Mouse (Mus musculus): ENCODE results near the gene Tcerg1l.

Gene Tcerg1l

DNA sequence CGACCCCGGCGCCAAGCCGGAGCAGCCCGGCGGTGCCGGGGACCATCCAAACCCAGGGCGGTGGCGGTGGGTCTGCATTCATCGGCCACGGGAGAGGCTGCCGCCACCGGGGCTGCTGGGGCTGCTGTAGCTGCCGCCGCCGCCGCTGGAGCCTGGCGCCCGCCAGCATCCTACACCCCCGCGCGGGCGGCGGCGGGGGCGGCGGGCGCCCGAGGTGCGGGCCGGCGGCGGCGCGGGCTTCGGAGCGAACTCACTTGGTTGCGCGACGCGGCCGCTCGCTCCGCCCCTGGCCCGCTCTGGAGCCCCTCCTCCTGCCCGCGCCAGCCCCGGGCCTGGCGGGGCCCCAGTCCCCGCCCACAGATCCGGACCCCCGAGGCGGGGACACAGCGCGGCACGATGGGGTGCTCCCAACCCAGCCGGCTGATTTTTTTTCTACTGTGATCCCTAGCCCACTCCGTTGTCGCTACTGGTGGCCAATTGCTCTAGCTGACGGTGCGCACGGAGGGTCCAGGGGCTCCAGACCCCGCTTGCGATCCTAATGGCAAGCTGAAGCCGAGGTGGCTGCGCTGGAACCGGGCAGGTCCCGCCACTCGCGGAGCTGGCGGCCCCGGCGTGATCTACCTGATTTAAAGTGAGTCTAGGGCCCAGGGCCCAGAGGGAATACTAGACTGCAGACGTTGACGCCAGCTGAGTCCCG is at the start of gene Tcerg1l:
Gene Tcerg1l, minus strand, starts transcription at position 246 of the 697 bp plus-strand sequence.
- peak; percentile 32; the same call in 1 of the 2 replicates for ATAC-seq (ENCODE audit: insufficient number of reproducible peaks, low FRiP score, low TSS enrichment)

DNA sequence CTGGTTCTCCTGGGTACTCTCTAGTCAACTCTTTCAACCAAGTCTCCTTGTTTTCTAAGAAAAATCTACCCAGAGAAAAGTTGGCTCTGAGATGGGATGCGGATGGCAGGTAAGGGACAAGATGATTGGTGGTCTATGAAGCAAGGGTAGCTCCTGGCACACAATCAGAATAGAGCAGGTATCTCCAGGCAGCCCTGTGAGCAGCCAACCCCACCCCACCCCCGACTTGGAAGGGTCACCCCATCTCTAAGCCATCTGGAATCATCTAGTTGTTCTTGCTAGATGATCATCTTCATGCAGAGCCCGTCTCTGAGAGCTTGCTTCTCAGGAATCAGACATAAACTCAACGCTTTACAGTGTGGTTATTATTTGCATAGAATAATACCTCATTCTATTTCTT is 44.6 kb upstream of the Tcerg1l start:
- ATAC-seq (ENCODE audit: insufficient number of reproducible peaks, low FRiP score, low TSS enrichment), result no peak

DNA sequence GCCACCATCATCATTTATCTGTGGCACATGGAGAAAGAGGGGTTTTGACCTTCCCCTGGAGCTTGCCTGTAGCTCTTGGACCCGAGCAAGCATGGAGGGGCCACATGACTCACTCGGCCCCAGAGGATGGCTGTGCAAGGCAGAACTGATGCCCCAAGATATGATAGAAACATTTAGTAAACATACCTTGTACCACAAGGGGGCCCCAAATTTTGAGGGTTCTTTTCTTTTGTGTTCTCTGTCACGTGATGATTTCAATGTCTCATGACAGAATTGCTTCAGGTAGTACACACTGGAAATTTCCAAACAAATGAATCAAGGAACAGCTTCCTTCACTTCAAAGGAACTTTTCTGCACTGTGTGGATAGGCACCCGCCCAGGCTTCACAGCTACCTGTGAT is 35.0 kb upstream of the Tcerg1l start:
- no peak for ATAC-seq (ENCODE audit: insufficient number of reproducible peaks, low FRiP score, low TSS enrichment)

DNA sequence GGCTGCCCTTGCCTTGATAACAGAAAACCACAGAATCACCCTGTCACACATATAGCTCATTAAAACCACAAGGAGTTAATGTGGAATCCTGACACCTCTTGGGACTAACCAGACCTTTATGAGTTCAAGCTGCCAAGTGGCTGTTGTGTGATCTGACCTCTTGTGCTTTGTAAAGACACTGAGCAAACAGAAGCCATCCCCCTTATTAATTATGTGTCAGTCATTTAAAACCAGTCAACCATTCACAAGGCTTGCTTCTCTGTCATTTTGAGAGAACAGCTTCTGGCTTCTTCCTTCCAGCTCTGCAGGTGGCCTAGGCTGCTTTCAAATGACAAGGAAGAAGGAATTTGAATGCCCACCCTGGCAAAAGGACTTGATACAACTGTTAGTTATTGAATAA is 33.9 kb upstream of the Tcerg1l start:
- ATAC-seq (ENCODE audit: insufficient number of reproducible peaks, low FRiP score, low TSS enrichment), result no peak

DNA sequence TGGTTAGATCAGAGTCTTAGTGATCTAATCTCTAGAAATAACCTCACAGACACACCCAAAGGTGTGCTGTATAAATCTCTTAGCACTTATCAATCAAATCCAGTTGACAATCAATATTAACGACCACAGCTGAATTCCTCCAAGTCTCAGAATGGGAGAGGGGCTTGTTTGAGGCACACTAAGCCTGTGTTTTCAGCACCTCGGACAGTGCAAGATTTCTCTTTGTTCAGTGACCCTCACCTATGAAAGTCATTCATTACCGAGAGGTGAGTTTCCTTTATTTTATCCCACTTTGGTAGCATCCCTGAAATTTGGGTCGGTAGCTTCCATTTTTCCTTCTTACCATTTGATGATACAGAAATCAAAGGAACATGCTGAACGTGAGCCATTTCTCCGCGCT is 32.4 kb upstream of the Tcerg1l start:
- ATAC-seq (ENCODE audit: insufficient number of reproducible peaks, low FRiP score, low TSS enrichment), result no peak

DNA sequence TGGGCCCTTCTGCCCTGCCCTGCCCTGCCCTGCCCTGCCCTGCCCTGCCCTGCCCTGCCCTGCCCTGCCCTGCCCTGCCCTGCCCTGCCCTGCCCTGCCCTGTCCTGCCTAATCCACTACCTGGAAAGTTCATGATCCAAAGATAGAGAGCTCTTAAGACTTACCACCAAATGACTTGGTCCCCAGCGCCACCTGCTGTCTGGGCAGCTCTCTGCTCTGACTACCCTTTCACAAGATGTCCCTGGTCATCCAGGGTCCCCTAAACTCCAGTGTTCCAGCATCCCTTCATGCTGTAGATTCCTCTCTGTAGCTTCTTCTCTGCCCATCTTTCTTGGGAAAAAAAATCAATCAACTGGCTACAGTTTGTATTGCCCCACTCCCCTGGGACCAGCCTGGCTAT is 31.3 kb upstream of the Tcerg1l start:
- ATAC-seq (ENCODE audit: insufficient number of reproducible peaks, low FRiP score, low TSS enrichment), result no peak

DNA sequence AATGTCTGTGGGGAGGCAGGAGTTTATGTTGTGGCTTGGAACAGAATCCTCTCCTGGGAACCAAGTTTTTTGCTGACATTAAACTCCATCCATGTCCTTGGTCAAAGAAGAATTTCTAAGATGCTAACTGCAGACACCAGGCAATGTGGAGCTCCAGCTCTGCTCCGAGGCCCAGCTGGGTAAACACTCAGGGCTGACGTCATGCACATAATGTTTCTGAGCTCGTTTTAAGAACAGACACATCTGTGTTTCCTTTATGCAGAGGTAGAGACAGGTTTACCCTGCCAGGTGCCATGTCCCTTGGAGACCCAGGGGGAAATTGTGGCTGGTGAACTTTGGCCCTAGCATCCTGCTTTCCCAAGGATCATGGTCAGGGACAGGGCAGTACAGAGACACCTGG is 29.9 kb upstream of the Tcerg1l start:
- no peak for ATAC-seq (ENCODE audit: insufficient number of reproducible peaks, low FRiP score, low TSS enrichment)

DNA sequence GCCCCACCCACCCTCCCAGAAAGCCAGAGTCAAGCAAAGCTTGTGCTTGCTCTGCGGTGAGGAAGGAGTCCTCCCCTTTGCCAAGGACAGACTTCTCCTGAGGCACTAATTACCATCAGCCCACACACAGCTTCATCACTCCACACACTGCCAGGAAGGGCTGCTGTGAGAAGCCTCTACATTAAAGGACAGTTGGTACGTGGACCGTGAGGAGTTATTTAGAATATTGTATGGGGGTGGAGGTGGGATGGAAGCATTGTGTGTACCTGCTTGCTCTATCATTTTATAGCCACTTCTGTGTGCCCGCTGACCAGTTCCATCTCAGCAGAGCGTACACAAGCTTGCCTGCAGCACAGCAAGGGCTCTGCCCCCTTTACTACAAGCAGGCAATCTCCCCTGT is 16.0 kb upstream of the Tcerg1l start:
- ATAC-seq (ENCODE audit: insufficient number of reproducible peaks, low FRiP score, low TSS enrichment), result no peak

- ATAC-seq (ENCODE audit: insufficient number of reproducible peaks, low FRiP score, low TSS enrichment), result no peak
Measured at GRCm38 (mm10) chr7:138401641-138402040, 4.1 kb upstream of the Tcerg1l start.

DNA sequence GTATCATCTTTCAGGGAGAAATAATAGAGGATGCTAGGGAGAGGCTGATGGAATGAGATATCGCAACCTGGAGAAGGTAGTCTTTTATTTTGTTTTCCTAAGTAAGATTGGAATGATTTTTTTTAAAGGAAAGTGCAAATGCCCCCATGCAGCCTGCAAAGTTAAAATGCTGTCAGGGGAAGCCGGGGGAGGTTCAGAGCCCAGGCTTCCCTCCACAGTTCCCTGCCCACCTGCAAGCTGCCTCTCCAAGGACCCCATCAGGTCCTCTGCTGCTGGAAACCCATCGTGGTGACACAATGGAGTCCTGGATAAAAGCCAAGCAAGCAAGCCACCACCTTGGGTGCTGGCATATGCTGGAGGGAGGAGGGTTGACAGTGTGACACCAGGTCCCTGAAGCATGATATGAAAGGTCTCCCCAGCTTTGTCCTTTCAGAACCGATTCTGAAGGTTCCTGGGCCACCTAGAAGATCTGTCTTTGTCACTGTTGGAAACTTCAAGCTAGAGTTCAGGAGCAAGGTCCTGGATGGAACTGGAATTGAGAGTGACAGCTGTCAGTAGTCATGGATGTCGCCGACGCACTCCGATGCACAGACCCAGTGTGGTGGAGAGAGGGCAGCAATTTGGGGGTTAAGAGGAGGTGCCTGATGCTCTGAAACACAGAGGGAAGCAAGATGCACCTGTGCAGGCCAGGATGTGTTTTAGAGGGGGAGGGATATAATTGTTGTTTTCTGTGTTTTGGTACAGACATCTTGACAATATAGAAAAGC is 3.2 kb upstream of the Tcerg1l start:
- ATAC-seq (ENCODE audit: insufficient number of reproducible peaks, low FRiP score, low TSS enrichment), result no peak

DNA sequence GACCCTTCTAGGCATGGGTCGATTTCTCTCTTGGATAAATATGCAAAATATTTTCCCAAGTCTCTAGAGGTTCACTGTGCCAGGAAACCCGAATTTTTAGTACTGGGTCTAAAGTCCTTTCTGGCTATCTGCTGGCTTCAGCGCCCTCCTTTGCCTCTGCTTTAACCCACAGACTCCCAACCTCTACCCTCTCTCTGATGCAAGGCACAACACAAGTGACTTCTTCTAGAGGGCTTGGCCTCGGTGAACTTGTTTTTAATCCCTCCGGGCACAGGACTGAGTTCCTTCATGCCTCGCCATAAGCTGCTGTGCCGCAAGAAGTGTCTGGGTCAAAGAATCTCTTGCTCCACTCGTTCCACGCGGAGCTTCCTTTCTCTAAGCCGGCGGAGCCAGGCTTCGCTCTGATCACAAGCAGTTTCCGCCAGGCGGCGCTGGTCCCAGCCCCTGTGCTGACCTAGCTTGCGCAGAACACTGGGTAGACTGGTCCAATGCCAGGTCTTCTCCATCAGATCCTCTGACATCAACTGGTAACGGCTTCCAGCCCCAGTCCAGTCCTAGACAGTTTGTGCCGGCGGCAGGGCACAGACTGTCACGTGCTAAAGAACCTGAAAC is 758 bp upstream of the Tcerg1l start:
- ATAC-seq (ENCODE audit: insufficient number of reproducible peaks, low FRiP score, low TSS enrichment), result peak; percentile 82

GRCm38 (mm10) chr7:138396863-138397484 is 556 bp downstream of the Tcerg1l start:
- 0 out of 2 replicates have a peak, but pooled peaks have one; percentile 16 for ATAC-seq (ENCODE audit: insufficient number of reproducible peaks, low FRiP score, low TSS enrichment)

DNA sequence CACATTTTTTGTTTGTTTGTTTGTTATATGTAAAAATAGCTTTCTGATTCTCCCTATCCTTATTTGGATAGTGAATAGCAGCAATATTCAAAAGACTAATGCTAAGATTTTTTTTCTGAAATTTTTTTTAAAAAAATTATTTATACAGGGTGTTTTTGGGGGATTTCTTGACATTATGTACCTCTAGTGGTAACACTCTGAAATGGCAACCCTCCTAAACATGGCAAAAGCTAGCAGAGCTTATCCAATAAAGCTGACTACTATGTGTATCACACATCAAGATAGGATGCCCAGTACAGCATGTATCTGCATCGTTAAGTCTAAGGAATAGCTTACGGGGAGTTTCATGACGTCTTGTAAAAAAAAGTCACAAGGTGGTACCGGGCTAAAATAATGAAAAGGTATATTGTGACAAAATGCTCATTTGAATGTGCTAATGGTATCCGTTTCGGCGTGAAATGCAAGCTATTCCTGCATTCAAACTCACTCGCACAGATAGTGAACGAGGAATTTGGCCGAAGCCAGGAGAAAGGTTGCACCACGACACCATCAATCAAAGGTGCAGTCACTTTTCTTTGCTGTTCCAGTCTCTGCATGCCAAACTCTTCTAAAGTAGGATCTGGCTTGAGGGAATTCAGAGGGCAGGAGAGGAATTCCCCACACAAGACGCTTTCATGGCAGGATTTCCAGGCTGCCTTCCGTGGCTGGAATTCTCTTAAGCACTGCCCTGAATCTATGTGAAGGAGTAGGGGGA is 1.2 kb downstream of the Tcerg1l start:
- no peak for ATAC-seq (ENCODE audit: insufficient number of reproducible peaks, low FRiP score, low TSS enrichment)

DNA sequence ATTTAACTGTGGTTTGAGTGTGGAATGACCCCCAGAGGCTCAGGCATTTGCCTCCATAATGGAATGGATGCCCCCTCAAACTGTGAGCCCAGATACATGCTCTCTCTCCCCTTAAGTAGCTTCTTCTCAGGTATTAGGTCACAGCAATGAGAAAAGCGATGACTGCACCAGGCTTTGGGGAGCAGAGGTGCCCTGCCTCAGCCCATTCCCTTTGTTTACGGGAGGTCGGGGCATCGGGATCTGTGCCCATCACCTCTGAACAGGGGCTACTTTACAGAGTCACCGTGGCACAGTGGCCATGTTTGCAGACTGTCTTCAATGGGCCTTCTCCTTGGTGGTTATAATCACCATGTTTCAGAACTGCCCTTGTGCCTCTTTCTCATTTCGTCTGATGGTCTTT is 7.6 kb downstream of the Tcerg1l start:
- ATAC-seq (ENCODE audit: insufficient number of reproducible peaks, low FRiP score, low TSS enrichment), result no peak

DNA sequence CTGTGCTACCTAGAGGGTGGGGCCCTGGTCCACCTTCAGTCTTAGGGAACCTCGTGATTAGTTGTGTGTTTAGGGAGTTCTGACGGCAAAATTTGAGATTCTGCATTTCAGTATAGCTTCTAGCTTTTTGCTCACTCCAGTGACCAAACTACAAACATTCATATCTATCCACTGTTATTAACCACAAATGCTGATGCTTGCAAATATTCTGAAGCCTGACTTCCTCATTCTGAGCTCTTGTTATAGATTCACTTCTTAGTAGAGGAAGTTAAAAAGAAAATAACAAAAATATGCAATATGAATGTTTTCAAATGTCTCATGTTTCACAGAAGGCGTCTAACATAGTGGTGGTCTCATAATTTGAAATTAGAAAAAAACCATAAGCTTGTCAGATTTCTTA is 8.5 kb downstream of the Tcerg1l start:
- ATAC-seq (ENCODE audit: insufficient number of reproducible peaks, low FRiP score, low TSS enrichment), result no peak

- no peak for ATAC-seq (ENCODE audit: insufficient number of reproducible peaks, low FRiP score, low TSS enrichment)
Measured at GRCm38 (mm10) chr7:138379221-138379620, 18.3 kb downstream of the Tcerg1l start.

DNA sequence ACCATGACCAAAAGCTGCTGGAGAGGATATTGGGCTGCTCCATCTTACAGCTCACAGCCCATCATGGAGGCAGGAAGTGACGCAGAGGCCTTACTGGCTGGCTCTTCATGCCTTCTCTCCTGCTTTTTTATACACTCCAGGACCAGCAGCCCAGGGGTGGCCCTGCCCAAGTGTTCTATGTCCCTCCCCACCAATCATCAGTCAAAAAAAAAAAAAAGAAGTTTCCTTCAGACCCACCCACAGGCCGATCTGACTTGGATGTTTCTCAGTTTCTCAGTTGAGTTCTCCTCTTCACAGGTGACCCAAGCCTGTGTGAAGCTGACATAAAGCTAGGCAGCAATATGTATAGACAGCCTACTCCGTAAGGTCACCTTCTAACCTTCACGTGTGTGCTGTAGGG is 19.0 kb downstream of the Tcerg1l start:
- no peak for ATAC-seq (ENCODE audit: insufficient number of reproducible peaks, low FRiP score, low TSS enrichment)

DNA sequence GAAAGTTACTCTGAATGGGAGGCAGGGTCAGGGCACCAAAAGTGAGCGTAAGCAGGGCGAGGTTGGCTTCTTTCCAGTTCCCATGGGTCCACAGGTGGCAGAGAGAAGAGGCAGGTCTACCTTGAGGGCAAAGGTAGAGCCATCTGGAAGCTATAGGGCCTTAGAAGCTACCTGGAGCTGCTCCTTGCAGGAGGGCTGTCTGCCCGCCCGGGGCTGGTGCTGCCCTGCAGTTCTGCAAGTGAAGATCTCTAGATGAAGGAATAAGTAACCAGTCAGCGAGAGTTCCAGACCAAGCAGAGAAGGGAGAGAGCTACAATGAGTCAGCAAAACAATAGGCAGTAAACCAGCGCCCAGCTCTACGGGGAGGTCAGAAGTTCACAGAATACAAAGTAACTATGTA is 22.0 kb downstream of the Tcerg1l start:
- no peak for ATAC-seq (ENCODE audit: insufficient number of reproducible peaks, low FRiP score, low TSS enrichment)

DNA sequence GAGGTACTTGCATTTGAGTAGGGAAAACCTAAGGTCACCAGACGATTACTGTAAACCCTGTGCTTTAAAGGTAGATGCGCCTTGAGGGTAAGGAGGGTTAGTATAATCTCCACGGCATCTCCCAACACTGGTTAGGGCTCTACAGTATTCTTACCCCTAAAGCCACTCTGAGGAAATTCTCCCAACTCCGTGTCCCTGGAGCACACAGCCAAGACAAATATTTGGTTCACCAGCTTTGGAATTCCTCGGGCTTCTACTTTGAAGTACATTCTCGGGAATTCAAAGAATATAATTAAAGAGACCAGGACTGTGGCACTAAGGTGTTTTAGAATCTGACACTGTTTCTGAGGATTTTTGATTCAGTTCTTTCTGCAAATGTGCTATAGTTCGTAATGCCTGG is 23.2 kb downstream of the Tcerg1l start:
- no peak for ATAC-seq (ENCODE audit: insufficient number of reproducible peaks, low FRiP score, low TSS enrichment)

- ATAC-seq (ENCODE audit: insufficient number of reproducible peaks, low FRiP score, low TSS enrichment), result no peak
Measured at GRCm38 (mm10) chr7:138373530-138373929, 24.0 kb downstream of the Tcerg1l start.

Data from cerebellum, adult (tissue).